Mouse (Mus musculus) adrenal gland, postnatal 36 days (tissue): ENCODE data around the gene Shisa8. TPM values are rescaled to one million over a fixed set of nuclear protein-coding genes. Genes with fewer than 3 reads are reported as not detected.

ENCODE experiments used
- microRNA-seq: library from miRNA; unstranded; fragments of <30 nt; microRNA quantifications from one replicate; pipeline ENCODE4 v1.2.0, GENCODE M21; 2021
- total RNA-seq, 2 experiments: library from RNA; stranded (reverse); gene quantifications; 2 replicates each; pipeline ENCODE4 v1.2.3; 2021

Shisa8 gene
- total RNA-seq, 2 experiments from 2014 or later, result 0.46 to 0.73 TPM

Small RNA genes lying within 50 kb of the gene (microRNA-seq; reads per million reads assigned to microRNA genes)
- 33.8 reads per million, percentile 40 among the genes with 10 or more reads in this experiment for gene Mir33

Other genes starting within 250 kb of the Shisa8 start
- gene 1700029P11Rik, start 232.3 kb downstream of the Shisa8 start, total RNA-seq, result not detected
- gene Xrcc6, start 225.0 kb downstream of the Shisa8 start, total RNA-seq, result 10 to 100 TPM; 55.2 to 81.1 TPM
- 100 to 1,000 TPM in 1 of 2 experiments, 10 to 100 TPM in 1; 54.2 to 105 TPM for gene Desi1, start 179.0 kb downstream of the Shisa8 start, total RNA-seq
- 10 to 100 TPM; 88.7 to 94.1 TPM for gene Snu13, start 165.2 kb downstream of the Shisa8 start, total RNA-seq
- gene 4930407I10Rik, start 153.7 kb downstream of the Shisa8 start, total RNA-seq, result not detected
- gene Mei1, start 142.8 kb downstream of the Shisa8 start, total RNA-seq, result 1 to 10 TPM in 1 of 2 experiments, under 1 TPM in 1; 0.76 to 3.7 TPM
- gene Ccdc134, start 84.9 kb downstream of the Shisa8 start, total RNA-seq, result 10 to 100 TPM in 1 of 2 experiments, 1 to 10 TPM in 1; 6.7 to 11.3 TPM
- gene Srebf2, start 65.6 kb downstream of the Shisa8 start, total RNA-seq, result 100 to 1,000 TPM in 1 of 2 experiments, 10 to 100 TPM in 1; 80.3 to 113 TPM
- gene Tnfrsf13c, start 11.6 kb upstream of the Shisa8 start, total RNA-seq, result under 1 TPM in 1 of 2 experiments, not detected in 1; 0.20 TPM
- gene Cenpm, start 31.9 kb upstream of the Shisa8 start, total RNA-seq, result 1 to 10 TPM; 2.9 to 4.3 TPM
- 1 to 10 TPM in 1 of 2 experiments, under 1 TPM in 1; 0.23 to 1.2 TPM for gene 1500009C09Rik, start 39.6 kb upstream of the Shisa8 start, total RNA-seq
- gene Sept3, start 62.1 kb upstream of the Shisa8 start, total RNA-seq, result 1 to 10 TPM; 2.6 to 4.3 TPM
- not detected for gene Wbp2nl, start 86.1 kb upstream of the Shisa8 start, total RNA-seq
- 10 to 100 TPM; 59.1 to 68.1 TPM for gene Naga, start 126.1 kb upstream of the Shisa8 start, total RNA-seq
- 1 to 10 TPM in 1 of 2 experiments, under 1 TPM in 1; 0.59 to 1.1 TPM for gene Pheta2, start 126.1 kb upstream of the Shisa8 start, total RNA-seq
- 100 to 1,000 TPM; 166 to 186 TPM for gene Smdt1, start 126.1 kb upstream of the Shisa8 start, total RNA-seq
- gene Ndufa6, start 141.5 kb upstream of the Shisa8 start, total RNA-seq, result 100 to 1,000 TPM; 439 to 578 TPM
- 10 to 100 TPM; 34.1 to 36.4 TPM for gene Cyp2d22, start 167.4 kb upstream of the Shisa8 start, total RNA-seq
- gene Cyp2d11, start 181.2 kb upstream of the Shisa8 start, total RNA-seq, result not detected
- gene Cyp2d10, start 194.4 kb upstream of the Shisa8 start, total RNA-seq, result under 1 TPM in 1 of 2 experiments, not detected in 1; 0.83 TPM
- 1 to 10 TPM in 1 of 2 experiments, not detected in 1; 1.9 TPM for gene Cyp2d9, start 220.6 kb upstream of the Shisa8 start, total RNA-seq